Mouse (Mus musculus): ENCODE measurements at regions not wholly inside any gene's neighbourhood (a gene's known extent, or its start where the extent isn't known, plus 50 kb on each side); places are given as distances from the start of the nearest gene placed in this dataset.

- no peak for DNase-seq (ENCODE audit: low spot score in 2 of 2)
These were observed 487.7 kb upstream of the Hs6st1 start for GRCm38 (mm10) chr1:35580474-35580873.

- no peak for DNase-seq (ENCODE audit: low spot score in 2 of 2)
These were observed 480.3 kb upstream of the Hs6st1 start for GRCm38 (mm10) chr1:35587900-35588299.

- no peak for DNase-seq (ENCODE audit: low spot score in 2 of 2)
These were observed 479.3 kb upstream of the Hs6st1 start for GRCm38 (mm10) chr1:35588939-35589338.

- DNase-seq (ENCODE audit: low spot score in 2 of 2): no peak
These were observed 467.4 kb upstream of the Hs6st1 start for GRCm38 (mm10) chr1:35600847-35601246.

GRCm38 (mm10) chr1:35615131-35615530 lies 453.1 kb upstream of the Hs6st1 start:
- DNase-seq (ENCODE audit: low spot score in 2 of 2): no peak

GRCm38 (mm10) chr1:35619476-35619875 lies 448.7 kb upstream of the Hs6st1 start:
- no peak for DNase-seq (ENCODE audit: low spot score in 2 of 2)

- no peak for DNase-seq (ENCODE audit: low spot score in 2 of 2)
These were observed 425.6 kb upstream of the Hs6st1 start for GRCm38 (mm10) chr1:35642595-35642994.

- no peak for DNase-seq (ENCODE audit: low spot score in 2 of 2)
These were observed 414.9 kb upstream of the Hs6st1 start for GRCm38 (mm10) chr1:35653119-35653956.

- no peak for DNase-seq (ENCODE audit: low spot score in 2 of 2)
These were observed 405.2 kb upstream of the Hs6st1 start for GRCm38 (mm10) chr1:35663006-35663405.

GRCm38 (mm10) chr1:35673524-35673923 lies 394.7 kb upstream of the Hs6st1 start:
- no peak for DNase-seq (ENCODE audit: low spot score in 2 of 2)

- DNase-seq (ENCODE audit: low spot score in 2 of 2): no peak
These were observed 394.2 kb upstream of the Hs6st1 start for GRCm38 (mm10) chr1:35673992-35674391.

- DNase-seq (ENCODE audit: low spot score in 2 of 2): no peak
These were observed 385.7 kb upstream of the Hs6st1 start for GRCm38 (mm10) chr1:35682511-35682949.

GRCm38 (mm10) chr1:35685651-35686050 lies 382.5 kb upstream of the Hs6st1 start:
- DNase-seq (ENCODE audit: low spot score in 2 of 2): no peak

GRCm38 (mm10) chr1:35694349-35694748 lies 373.9 kb upstream of the Hs6st1 start:
- no peak for DNase-seq (ENCODE audit: low spot score in 2 of 2)

GRCm38 (mm10) chr1:35694775-35695591 lies 373.2 kb upstream of the Hs6st1 start:
- no peak for DNase-seq (ENCODE audit: low spot score in 2 of 2)

GRCm38 (mm10) chr1:35697218-35697617 lies 371.0 kb upstream of the Hs6st1 start:
- no peak for DNase-seq (ENCODE audit: low spot score in 2 of 2)

- DNase-seq (ENCODE audit: low spot score in 2 of 2): no peak
These were observed 370.2 kb upstream of the Hs6st1 start for GRCm38 (mm10) chr1:35697834-35698500.

- DNase-seq (ENCODE audit: low spot score in 2 of 2): no peak
These were observed 365.6 kb upstream of the Hs6st1 start for GRCm38 (mm10) chr1:35702585-35702984.

- no peak for DNase-seq (ENCODE audit: low spot score in 2 of 2)
These were observed 361.9 kb upstream of the Hs6st1 start for GRCm38 (mm10) chr1:35706336-35706735.

- DNase-seq (ENCODE audit: low spot score in 2 of 2): no peak
These were observed 359.9 kb upstream of the Hs6st1 start for GRCm38 (mm10) chr1:35708176-35708788.

GRCm38 (mm10) chr1:35709214-35709613 lies 359.0 kb upstream of the Hs6st1 start:
- no peak for DNase-seq (ENCODE audit: low spot score in 2 of 2)
